Mouse (Mus musculus) right cerebral cortex, adult 18-20 months (tissue): ENCODE results near the gene Dnajc30.
"Not testable (repeated sequence)": the region's sequence is repeated elsewhere in the genome, so short reads cannot be mapped to it uniquely, and the experiment has no call there.

Experiments
- DNase-seq: peaks from one replicate; pipeline ENCODE4 v3.0.0; 2022; ENCODE audit warnings: mixed read lengths

Gene Dnajc30

GRCm38 (mm10) chr5:135064909-135065446 is 976 bp downstream of the Dnajc30 start, which contains the start of gene Bud23:
Bud23 (minus strand) TSS chr5:135064959.
- not testable (repeated sequence) for DNase-seq

- no peak for DNase-seq
Measured at GRCm38 (mm10) chr5:135066008-135066407, 2.0 kb downstream of the Dnajc30 start.

- DNase-seq: no peak
Measured at GRCm38 (mm10) chr5:135070448-135070847, 6.4 kb downstream of the Dnajc30 start.

GRCm38 (mm10) chr5:135072061-135072460 is 8.1 kb downstream of the Dnajc30 start:
- no peak for DNase-seq

GRCm38 (mm10) chr5:135072720-135073119 is 8.7 kb downstream of the Dnajc30 start:
- DNase-seq: no peak

- DNase-seq: no peak
Measured at GRCm38 (mm10) chr5:135073349-135074150, 9.5 kb downstream of the Dnajc30 start.

GRCm38 (mm10) chr5:135075655-135076054 is 11.7 kb downstream of the Dnajc30 start:
- no peak for DNase-seq

- DNase-seq: no peak
Measured at GRCm38 (mm10) chr5:135076368-135076767, 12.4 kb downstream of the Dnajc30 start.

- peak; percentile 39 for DNase-seq
Measured at GRCm38 (mm10) chr5:135076931-135077505, 13.0 kb downstream of the Dnajc30 start.

- DNase-seq: peak; percentile 92
Measured at GRCm38 (mm10) chr5:135077564-135078481, 13.8 kb downstream of the Dnajc30 start, which contains the start of gene Vps37d. Vps37d (minus strand) TSS chr5:135078266.

- no peak for DNase-seq
Measured at GRCm38 (mm10) chr5:135078482-135078810, 14.4 kb downstream of the Dnajc30 start.

- DNase-seq: no peak
Measured at GRCm38 (mm10) chr5:135079578-135079977, 15.6 kb downstream of the Dnajc30 start.

GRCm38 (mm10) chr5:135080539-135080938 is 16.5 kb downstream of the Dnajc30 start:
- no peak for DNase-seq

GRCm38 (mm10) chr5:135086871-135087270 is 22.9 kb downstream of the Dnajc30 start:
- no peak for DNase-seq

- DNase-seq: no peak
Measured at GRCm38 (mm10) chr5:135089653-135090052, 25.7 kb downstream of the Dnajc30 start, which contains the start of gene Mlxipl. Mlxipl (plus strand) TSS chr5:135089890.

GRCm38 (mm10) chr5:135100981-135101380 is 37.0 kb downstream of the Dnajc30 start:
- no peak for DNase-seq

- DNase-seq: no peak
Measured at GRCm38 (mm10) chr5:135103999-135104660, 40.1 kb downstream of the Dnajc30 start.

GRCm38 (mm10) chr5:135106758-135107256 is 42.8 kb downstream of the Dnajc30 start:
- DNase-seq: peak; percentile 64

- DNase-seq: peak; percentile 25
Measured at GRCm38 (mm10) chr5:135107521-135108501, 43.8 kb downstream of the Dnajc30 start.

- no peak for DNase-seq
Measured at GRCm38 (mm10) chr5:135109017-135109416, 45.0 kb downstream of the Dnajc30 start.

- DNase-seq: no peak
Measured at GRCm38 (mm10) chr5:135109426-135109825, 45.4 kb downstream of the Dnajc30 start.
